Mouse (Mus musculus): ENCODE results near the gene Rasl2-9.

DNA sequence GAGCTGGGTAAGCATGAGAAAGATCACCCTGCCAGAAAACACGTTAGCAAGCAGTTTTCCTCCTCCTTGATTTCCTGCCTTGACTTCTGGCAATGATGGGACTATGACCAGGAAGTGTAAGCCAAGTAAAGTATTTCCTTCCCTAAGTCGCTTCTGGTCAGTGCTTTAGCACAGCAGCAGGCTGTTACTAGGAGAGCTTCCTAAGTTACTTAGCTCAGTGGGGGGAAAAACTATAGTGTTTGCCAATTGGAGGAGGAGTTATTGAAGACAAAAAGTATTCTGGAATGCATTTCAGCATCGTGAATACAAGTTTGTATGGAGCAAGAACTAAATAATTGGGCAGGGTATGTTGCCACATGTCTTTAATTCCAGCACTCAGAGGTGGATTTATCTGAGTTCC is 13.0 kb downstream of the Rasl2-9 start:
- TF ChIP-seq CTCF (IDR thresholded peaks at IDR 0.05; ENCODE audit: low read depth): no peak
- TF ChIP-seq EP300 (IDR thresholded peaks at IDR 0.05; ENCODE audit: low read depth): no peak
